Mouse (Mus musculus) liver, embryonic 12.5 days (tissue): Measurements from ENCODE around the gene Ppm1f. TPM values are rescaled to one million over a fixed set of nuclear protein-coding genes. Genes with fewer than 3 reads are reported as not detected.

Source experiments
- ATAC-seq: fragments of 200-750 bp; cut with Nextera tagmentation; 2 replicates; pipeline ENCODE4 v1.8.0; 2017; ENCODE audit warnings: moderate number of reproducible peaks, mild to moderate bottlenecking, moderate library complexity
- H3K27ac ChIP-seq: fragments of 300-500 bp; sonication (generic); 2 replicates; pipeline ENCODE4 v1.5.1; 2016; ENCODE audit warnings: mild to moderate bottlenecking
- H3K27me3 ChIP-seq: fragments of 300-500 bp; sonication (generic); replicated peaks from 2 replicates; pipeline ENCODE4 v1.6.1; 2016; ENCODE audit warnings: mild to moderate bottlenecking, moderate library complexity
- H3K36me3 ChIP-seq: fragments of 300-500 bp; sonication (generic); 2 replicates; pipeline ENCODE4 v1.6.1; 2016; ENCODE audit warnings: mild to moderate bottlenecking, moderate library complexity
- H3K4me1 ChIP-seq: fragments of 300-500 bp; sonication (generic); 2 replicates; pipeline ENCODE4 v1.6.1; 2016
- H3K4me2 ChIP-seq: fragments of 300-500 bp; sonication (generic); 2 replicates; pipeline ENCODE4 v1.6.1; 2016; ENCODE audit warnings: mild to moderate bottlenecking, moderate library complexity
- H3K4me3 ChIP-seq: fragments of 300-500 bp; sonication (generic); 2 replicates; pipeline ENCODE4 v1.5.1; 2016; ENCODE audit warnings: mild to moderate bottlenecking, moderate library complexity
- H3K9ac ChIP-seq: fragments of 300-500 bp; sonication (generic); 2 replicates; pipeline ENCODE4 v1.6.1; 2016; ENCODE audit warnings: mild to moderate bottlenecking, moderate library complexity
- H3K9me3 ChIP-seq: fragments of 300-500 bp; sonication (generic); replicated peaks from 2 replicates; pipeline ENCODE4 v1.6.1; 2016; ENCODE audit warnings: mild to moderate bottlenecking, moderate library complexity
- WGBS: fragments of 180-500 bp; shearing (Covaris S2); methylation state at CpG from one replicate; pipeline ENCODE4 v1.1.7; 2016; ENCODE audit not compliant: insufficient replicate concordance; 5-methylcytosine and 5-hydroxymethylcytosine counted together
- polyA plus RNA-seq: library from polyadenylated mRNA; unstranded; fragments of >200 nt; fragmentation: Nextera tagmentation; extraction: Ambion mirVana; gene quantifications from 2 replicates; pipeline ENCODE4 v1.2.1, GENCODE M21; 2016

The Ppm1f gene
- polyA plus RNA-seq, 1 experiment from 2014 or later, result 13.8 TPM

GRCm38 (mm10) chr16:16870617-16871331, 25.5 kb upstream of the Ppm1f start, which contains the start of the genes Top3b and Vpreb1:
Gene Top3b, plus strand, starts transcription at chr16:16870736.
Gene Vpreb1, minus strand, starts transcription at chr16:16870843.
- H3K4me2 ChIP-seq, result peak within 1 kb of the TSS; percentile 79
- H3K27me3 ChIP-seq, result no peaks in the 10 kb centered on the region
- peaks cover 28% of the 10 kb centered on the region for H3K4me1 ChIP-seq
- H3K9ac ChIP-seq, result peak within 1 kb of the TSS; percentile 91
- ATAC-seq, result peak; percentile 93
- peak within 1 kb of the TSS; percentile 92 for H3K27ac ChIP-seq
- under 1% methylated on average over 49 of the region's 49 CpGs for WGBS
- H3K4me3 ChIP-seq, result peak within 1 kb of the TSS; percentile 93
- H3K36me3 ChIP-seq, result peaks cover 14% of the 10 kb centered on the region
- H3K9me3 ChIP-seq, result no peaks in the 10 kb centered on the region

GRCm38 (mm10) chr16:16879025-16879424, 17.2 kb upstream of the Ppm1f start:
- Histone ChIP-seq H3K9ac (no peak overlapping the region), H3K27me3 (no peaks in the 10 kb centered on the region), H3K4me2 (no peak overlapping the region), H3K36me3 (peaks cover 96% of the 10 kb centered on the region), H3K4me3 (no peak overlapping the region), H3K4me1 (no peaks in the 10 kb centered on the region), H3K27ac (no peak overlapping the region), H3K9me3 (no peaks in the 10 kb centered on the region)
- no peak for ATAC-seq
- 72% methylated on average over 5 of the region's 5 CpGs for WGBS

DNA sequence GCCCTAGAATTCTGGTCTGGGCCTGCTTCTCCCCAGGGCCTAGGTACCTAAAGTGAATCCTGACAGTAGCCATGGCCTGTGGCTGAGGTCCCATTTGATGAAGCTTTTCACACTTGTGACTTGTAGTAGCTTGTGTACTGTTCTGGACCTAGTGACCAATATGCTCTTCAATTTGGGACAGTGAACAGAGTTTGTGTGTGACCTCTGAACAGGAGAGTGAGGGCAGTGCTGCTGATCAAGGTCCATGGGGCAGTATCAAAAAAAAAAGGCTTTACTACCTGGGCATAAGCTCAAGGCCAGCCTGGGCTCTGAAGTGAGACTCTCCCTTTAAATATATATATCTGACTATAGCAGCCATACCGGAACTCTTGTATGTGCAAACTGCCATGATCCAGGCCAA, 7.9 kb upstream of the Ppm1f start:
- Histone ChIP-seq H3K36me3 (peaks cover 100% of the 10 kb centered on the region), H3K27me3 (no peaks in the 10 kb centered on the region), H3K9ac (no peak overlapping the region), H3K4me3 (no peak overlapping the region), H3K4me1 (no peaks in the 10 kb centered on the region), H3K9me3 (no peaks in the 10 kb centered on the region), H3K4me2 (no peak overlapping the region), H3K27ac (no peak overlapping the region)
- 95% methylated on average over 1 of the region's 1 CpGs for WGBS
- ATAC-seq, result no peak

GRCm38 (mm10) chr16:16892366-16892765, 3.9 kb upstream of the Ppm1f start:
- no peak for ATAC-seq
- H3K9me3 ChIP-seq, result no peaks in the 10 kb centered on the region
- H3K9ac ChIP-seq, result no peak overlapping the region
- H3K4me2 ChIP-seq, result no peak overlapping the region
- WGBS, result 91% methylated on average over 7 of the region's 7 CpGs
- H3K36me3 ChIP-seq, result peaks cover 66% of the 10 kb centered on the region
- no peaks in the 10 kb centered on the region for H3K27me3 ChIP-seq
- H3K4me1 ChIP-seq, result peaks cover 15% of the 10 kb centered on the region
- H3K4me3 ChIP-seq, result no peak overlapping the region
- no peak overlapping the region for H3K27ac ChIP-seq

- ATAC-seq, result no peak
- Histone ChIP-seq H3K4me2 (peak overlapping the region; percentile 83), H3K9ac (peak overlapping the region; percentile 73; the same call in 1 of the 2 replicates), H3K9me3 (no peaks in the 10 kb centered on the region), H3K4me3 (peak overlapping the region; percentile 64), H3K27ac (peak overlapping the region; percentile 39; the same call in 1 of the 2 replicates), H3K4me1 (peaks cover 24% of the 10 kb centered on the region), H3K36me3 (peaks cover 29% of the 10 kb centered on the region), H3K27me3 (no peaks in the 10 kb centered on the region)
- 16% methylated on average over 4 of the region's 4 CpGs for WGBS
Measured at GRCm38 (mm10) chr16:16896015-16896381, 271 bp upstream of the Ppm1f start.

DNA sequence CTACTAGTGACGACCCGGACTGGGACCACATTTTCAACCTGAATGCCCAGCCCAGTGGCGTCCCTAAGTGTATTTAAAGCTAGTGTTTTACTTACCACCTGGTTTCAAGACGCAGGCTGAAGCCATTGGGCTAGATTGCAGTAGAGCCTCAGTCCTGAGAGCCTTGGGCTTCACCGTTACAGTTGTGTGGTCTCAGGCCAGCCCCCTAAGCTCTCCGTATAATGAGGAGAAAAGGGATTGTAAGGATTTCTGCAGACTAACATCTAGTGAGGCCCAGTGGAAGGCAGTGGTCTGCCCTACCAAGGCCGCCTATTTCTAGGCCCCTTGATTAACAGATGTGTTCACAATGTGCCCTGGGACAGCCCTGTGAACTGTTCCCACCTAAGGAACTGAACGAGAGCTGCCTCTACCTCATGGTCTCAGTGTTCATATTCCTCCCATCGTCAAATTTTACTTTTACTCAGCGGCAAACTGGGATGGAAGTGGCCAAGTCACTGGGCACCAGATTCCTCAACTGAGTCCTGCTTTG, 851 bp downstream of the Ppm1f start:
- ATAC-seq, result no peak
- Histone ChIP-seq H3K4me3 (peak overlapping the region; percentile 64), H3K27me3 (no peaks in the 10 kb centered on the region), H3K9me3 (no peaks in the 10 kb centered on the region), H3K36me3 (peaks cover 18% of the 10 kb centered on the region), H3K27ac (peak overlapping the region; percentile 23), H3K9ac (peak overlapping the region; percentile 73), H3K4me2 (peak overlapping the region; percentile 83), H3K4me1 (peaks cover 24% of the 10 kb centered on the region)
- WGBS, result 21% methylated on average over 10 of the region's 10 CpGs

- no peak overlapping the region for H3K9ac ChIP-seq
- H3K4me3 ChIP-seq, result no peak overlapping the region
- H3K27ac ChIP-seq, result no peak overlapping the region
- no peaks in the 10 kb centered on the region for H3K27me3 ChIP-seq
- H3K9me3 ChIP-seq, result no peaks in the 10 kb centered on the region
- 71% methylated on average over 4 of the region's 4 CpGs for WGBS
- peaks cover 9% of the 10 kb centered on the region for H3K4me1 ChIP-seq
- peaks cover 27% of the 10 kb centered on the region for H3K36me3 ChIP-seq
- H3K4me2 ChIP-seq, result no peak overlapping the region
- no peak for ATAC-seq
Measured at GRCm38 (mm10) chr16:16902329-16902728, 6.1 kb downstream of the Ppm1f start.

DNA sequence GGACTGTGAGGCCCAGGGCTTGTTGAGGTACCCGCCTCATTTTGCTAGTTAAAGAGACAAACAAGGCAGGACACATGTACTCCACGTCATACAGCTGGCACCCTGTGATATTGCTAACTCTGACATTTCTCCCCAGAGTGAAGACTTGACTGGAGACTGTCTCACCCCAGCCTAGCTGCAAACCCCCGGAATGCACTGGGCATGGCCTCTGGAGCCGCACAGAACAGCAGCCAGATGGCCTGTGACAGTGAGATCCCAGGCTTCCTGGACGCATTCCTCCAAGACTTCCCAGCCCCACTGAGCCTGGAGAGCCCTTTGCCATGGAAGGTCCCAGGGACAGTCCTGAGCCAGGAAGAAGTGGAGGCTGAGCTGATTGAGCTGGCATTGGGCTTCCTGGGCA, 6.9 kb downstream of the Ppm1f start:
- H3K27ac ChIP-seq, result no peak overlapping the region
- H3K27me3 ChIP-seq, result no peaks in the 10 kb centered on the region
- no peaks in the 10 kb centered on the region for H3K9me3 ChIP-seq
- no peak overlapping the region for H3K4me3 ChIP-seq
- 78% methylated on average over 5 of the region's 5 CpGs for WGBS
- no peak overlapping the region for H3K4me2 ChIP-seq
- H3K9ac ChIP-seq, result no peak overlapping the region
- 0 out of 2 replicates have a peak, but pooled peaks cover under 1% of the 10 kb centered on the region for H3K4me1 ChIP-seq
- ATAC-seq, result no peak
- H3K36me3 ChIP-seq, result peaks cover 28% of the 10 kb centered on the region

DNA sequence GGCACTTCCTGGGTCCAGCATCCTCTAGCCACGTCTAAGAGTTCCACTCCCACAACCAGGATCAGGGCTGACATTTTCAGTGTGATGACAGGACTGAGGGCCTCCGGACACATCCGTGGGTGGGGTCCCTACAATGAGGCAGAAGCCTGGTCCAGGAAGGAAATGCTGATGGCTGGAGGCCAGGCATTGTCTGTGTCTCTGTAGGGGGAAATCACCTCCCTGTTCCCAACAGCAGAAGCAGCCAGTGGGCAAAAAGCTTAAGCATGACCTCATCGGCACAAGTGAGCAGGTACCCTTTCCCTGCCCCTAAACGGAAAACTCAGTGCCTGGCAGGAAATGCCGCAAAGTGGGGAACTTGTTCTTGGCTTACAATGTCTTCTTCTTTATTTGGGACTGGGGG, 11.5 kb downstream of the Ppm1f start:
- H3K27me3 ChIP-seq, result no peaks in the 10 kb centered on the region
- H3K4me1 ChIP-seq, result 0 out of 2 replicates have a peak, but pooled peaks cover 4% of the 10 kb centered on the region
- H3K4me3 ChIP-seq, result no peak overlapping the region
- no peaks in the 10 kb centered on the region for H3K9me3 ChIP-seq
- ATAC-seq, result 0 out of 2 replicates have a peak, but pooled peaks have one; percentile 31
- 40% methylated on average over 6 of the region's 6 CpGs for WGBS
- no peak overlapping the region for H3K4me2 ChIP-seq
- peaks cover 57% of the 10 kb centered on the region for H3K36me3 ChIP-seq
- H3K9ac ChIP-seq, result no peak overlapping the region
- no peak overlapping the region for H3K27ac ChIP-seq

- WGBS, result 46% methylated on average over 13 of the region's 13 CpGs
- Histone ChIP-seq H3K4me3 (no peak overlapping the region), H3K27ac (no peak overlapping the region), H3K9me3 (no peaks in the 10 kb centered on the region), H3K4me2 (no peak overlapping the region), H3K4me1 (0 out of 2 replicates have a peak, but pooled peaks cover 4% of the 10 kb centered on the region), H3K27me3 (no peaks in the 10 kb centered on the region), H3K9ac (no peak overlapping the region), H3K36me3 (peaks cover 71% of the 10 kb centered on the region)
- peak; percentile 74 for ATAC-seq
Measured at GRCm38 (mm10) chr16:16911641-16912597, 15.7 kb downstream of the Ppm1f start.

- Histone ChIP-seq H3K4me3 (no peak overlapping the region), H3K9ac (no peak overlapping the region), H3K9me3 (no peaks in the 10 kb centered on the region), H3K27ac (no peak overlapping the region), H3K27me3 (no peaks in the 10 kb centered on the region), H3K4me1 (0 out of 2 replicates have a peak, but pooled peaks cover 4% of the 10 kb centered on the region), H3K36me3 (peaks cover 83% of the 10 kb centered on the region), H3K4me2 (no peak overlapping the region)
- 68% methylated on average over 1 of the region's 1 CpGs for WGBS
- ATAC-seq, result no peak
Measured at GRCm38 (mm10) chr16:16913440-16913839, 17.2 kb downstream of the Ppm1f start.
